Mouse (Mus musculus) right cerebral cortex, postnatal 36 days (tissue): Measurements from ENCODE around the gene D930007J09Rik.

Source experiments
- DNase-seq, 2 experiments: peaks; one replicate each; pipeline ENCODE4 v3.0.0; 2022; ENCODE audit warnings: low spot score in 2 of 2, mixed read lengths in 1 of 2

Gene D930007J09Rik

GRCm38 (mm10) chr13:32759036-32759435, 43.6 kb downstream of the D930007J09Rik start:
- DNase-seq, result no peak
